Mouse (Mus musculus) frontal cortex, adult (tissue): ENCODE results near the gene Samd4.
A peak's percentile ranks its signal among the peaks of the same experiment; 100 is the strongest.

Source experiments
- ATAC-seq: cut with Nextera tagmentation; 2 replicates; pipeline ENCODE4 v1.9.2; 2017; ENCODE audit warnings: mild to moderate bottlenecking, moderate library complexity, mixed read lengths; ENCODE audit not compliant: low TSS enrichment

Gene Samd4

DNA sequence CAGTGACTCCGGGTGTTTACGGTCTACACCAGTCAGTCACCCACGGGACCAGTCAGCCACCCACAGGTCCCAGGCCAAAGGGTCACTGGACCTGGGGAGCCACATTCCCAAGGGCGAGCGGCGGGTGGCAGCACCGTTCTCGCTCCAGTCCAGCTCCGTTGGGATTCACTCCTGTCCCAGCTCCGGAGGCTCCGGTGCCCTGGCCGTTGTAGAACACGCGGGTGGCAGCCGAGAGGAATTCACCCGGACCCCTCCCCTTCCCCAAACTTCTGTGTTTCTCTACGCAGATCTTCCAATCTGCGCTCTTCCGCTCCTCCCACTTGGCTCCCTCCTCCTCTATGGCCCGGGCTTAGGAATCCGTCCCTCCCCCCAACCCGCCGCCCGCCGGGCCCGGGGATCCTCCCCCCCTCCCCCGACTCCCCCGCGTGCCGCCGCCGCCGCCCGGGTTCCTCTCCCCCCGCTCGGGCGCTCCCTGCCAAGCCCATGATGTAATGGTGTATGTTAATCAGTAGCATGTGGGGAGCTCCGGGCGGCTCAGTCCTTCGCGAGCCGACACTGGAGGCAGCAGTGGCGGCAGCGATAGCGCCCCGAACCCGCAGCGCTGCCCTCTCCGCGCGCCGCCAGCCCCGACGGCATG, at the start of gene Samd4:
Gene Samd4 (plus strand): TSS at position 424 of the 637 bp plus-strand sequence.
- peak; percentile 44 for ATAC-seq

DNA sequence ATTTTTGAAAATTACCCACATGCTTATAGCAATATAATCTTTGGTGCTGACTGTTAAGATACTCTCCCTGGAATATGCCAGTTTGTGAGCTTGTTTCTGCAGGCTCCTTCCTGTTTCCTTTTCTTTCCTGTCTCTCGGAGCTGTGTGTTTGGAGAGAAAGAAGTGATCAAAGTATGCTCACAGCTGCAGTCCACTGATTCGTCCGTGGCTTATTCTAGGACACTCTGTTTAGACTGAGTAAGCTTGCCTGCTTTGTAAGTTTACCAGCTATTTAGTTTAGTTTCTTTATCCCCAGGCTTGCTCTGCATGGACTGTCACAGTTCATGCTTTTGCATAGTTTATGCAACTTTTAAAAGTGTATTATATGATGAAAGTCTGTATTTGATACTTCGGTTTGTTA, 43.3 kb upstream of the Samd4 start:
- ATAC-seq = no peak

DNA sequence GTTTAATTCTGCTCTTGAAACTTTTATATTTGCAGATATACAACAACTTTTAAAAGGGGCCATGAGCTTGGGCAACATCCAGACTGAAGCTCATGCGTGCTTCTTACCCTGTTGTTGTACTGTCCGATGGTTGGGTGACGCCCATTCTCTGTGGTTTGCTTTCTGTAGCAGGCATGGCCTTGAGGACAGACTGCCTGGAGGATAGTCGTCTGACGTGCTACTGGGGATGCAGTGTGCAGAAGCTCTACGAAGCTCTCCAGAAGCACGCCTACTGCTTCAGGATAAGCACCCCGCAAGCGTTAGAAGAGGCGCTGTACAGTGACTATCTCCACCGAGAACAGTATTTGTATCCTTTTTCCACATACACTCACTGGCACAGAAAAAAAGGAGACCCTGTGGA, 36.9 kb upstream of the Samd4 start:
- no peak for ATAC-seq

DNA sequence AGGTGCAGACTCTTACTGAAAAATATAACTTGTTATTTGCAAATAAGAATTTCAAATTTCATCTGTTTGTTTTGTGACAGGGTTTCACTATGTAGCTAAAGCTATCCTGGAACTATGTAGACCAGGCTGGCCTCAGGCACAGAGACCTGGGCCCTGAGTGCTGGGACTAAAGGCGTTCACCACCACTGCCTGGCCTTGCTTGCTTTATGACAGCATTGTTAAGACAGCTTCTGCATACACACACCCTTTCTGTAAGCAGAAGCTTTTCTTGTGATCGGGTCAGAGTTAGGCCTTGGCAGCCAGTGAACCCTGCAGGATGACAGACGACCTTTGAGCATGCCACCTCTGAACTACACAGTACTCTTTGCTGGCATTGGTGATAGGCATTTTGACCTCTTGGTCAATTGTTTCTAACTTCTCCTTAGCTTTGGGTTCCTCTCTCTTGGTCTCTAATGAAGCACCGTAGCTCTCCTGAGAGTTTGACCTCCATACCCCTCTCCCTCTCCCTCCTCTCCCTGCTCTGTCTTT, 34.5 kb upstream of the Samd4 start:
- ATAC-seq = no peak

DNA sequence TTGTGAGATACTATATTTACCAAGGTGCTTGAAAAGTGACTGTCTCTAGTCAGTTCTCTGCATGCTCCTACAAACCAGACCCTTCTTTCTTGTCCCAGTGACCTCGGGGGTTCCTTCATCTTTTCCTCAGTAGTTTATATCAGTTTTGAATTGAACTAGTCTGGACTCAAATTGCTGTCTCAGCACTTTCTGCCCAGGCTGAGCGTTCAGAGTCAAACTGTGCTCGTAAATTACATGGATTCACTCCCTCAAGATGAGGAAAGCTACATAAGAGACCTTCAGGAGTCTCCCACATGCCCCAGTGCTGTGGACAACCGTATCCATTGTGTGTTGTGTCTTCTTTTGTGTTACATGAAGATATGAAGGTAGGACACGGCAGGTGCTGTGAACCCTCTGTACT, 33.9 kb upstream of the Samd4 start:
- no peak for ATAC-seq

DNA sequence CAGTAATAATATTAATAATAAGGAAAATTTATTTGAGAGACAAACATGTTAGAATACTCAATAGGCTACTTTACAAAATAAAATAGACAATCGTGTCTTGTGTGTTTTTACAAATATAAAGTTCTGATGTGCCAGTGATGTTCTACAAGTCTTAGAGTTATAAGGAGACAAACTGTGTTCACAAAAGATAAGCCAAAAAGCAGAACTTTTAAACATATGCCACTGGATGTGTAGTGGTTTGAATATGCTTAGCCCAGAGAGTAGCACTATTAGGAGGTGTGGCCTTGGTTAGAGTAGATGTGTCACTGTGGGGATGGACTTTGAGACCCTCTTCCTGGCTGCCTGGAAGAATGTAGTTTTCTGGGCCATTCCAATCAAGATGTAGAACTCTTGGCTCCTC, 32.9 kb upstream of the Samd4 start:
- ATAC-seq = no peak

DNA sequence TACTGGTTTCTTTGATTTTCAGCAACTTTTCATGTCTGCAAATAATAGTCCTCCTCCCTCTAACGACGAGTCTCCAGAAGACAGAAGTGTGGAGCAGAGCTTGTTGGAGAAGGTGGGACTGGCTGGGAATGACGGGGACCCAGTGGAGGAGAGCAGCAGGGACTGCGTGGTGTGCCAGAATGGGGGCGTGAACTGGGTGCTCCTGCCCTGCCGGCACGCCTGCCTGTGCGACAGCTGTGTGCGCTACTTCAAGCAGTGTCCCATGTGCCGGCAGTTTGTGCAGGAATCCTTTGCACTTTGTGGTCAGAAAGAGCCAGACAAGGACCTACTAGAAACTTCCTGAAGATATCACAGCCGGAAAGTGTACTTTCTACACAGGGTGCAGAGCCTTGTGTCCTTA, 29.0 kb upstream of the Samd4 start:
- ATAC-seq = peak; percentile 67; the same call in 1 of the 2 replicates

DNA sequence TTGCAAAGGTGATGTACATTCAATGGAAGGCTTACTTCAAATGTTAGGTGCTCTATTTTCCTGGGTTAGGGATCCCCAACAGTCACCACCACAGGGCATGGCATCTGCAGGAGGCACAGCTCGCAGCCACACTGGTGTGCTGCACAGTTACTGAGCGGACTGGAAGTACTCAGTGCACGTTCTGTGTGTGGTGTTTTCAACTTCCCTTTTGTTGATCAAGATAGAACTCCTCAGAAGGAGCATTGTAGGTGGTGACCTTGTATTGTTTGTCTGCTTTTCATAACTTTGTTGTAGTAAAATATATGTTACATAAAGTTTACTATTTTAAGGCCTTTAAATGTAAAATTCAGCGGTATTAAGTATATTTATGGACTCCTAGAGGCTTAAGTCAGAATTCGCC, 19.7 kb upstream of the Samd4 start:
- ATAC-seq = no peak

DNA sequence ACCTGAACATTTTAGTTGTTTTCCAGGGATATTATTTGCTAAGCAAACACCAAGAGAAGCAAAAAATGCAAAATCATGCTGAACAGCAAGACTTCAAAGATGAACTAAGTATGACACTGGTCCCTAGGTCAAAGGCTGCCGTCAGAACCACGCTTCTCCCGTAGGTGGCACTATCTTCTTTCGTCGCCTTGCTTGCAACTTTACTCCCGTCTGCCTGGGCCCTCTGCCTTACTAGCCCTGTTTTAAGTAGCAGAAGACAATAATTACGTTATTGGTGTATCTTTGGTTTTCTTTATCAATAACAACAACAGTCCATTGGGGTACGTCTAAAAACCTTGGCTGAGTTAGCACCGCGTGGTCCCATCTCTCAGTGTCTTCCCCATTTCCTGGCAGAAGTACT, 1.7 kb upstream of the Samd4 start:
- ATAC-seq = no peak

DNA sequence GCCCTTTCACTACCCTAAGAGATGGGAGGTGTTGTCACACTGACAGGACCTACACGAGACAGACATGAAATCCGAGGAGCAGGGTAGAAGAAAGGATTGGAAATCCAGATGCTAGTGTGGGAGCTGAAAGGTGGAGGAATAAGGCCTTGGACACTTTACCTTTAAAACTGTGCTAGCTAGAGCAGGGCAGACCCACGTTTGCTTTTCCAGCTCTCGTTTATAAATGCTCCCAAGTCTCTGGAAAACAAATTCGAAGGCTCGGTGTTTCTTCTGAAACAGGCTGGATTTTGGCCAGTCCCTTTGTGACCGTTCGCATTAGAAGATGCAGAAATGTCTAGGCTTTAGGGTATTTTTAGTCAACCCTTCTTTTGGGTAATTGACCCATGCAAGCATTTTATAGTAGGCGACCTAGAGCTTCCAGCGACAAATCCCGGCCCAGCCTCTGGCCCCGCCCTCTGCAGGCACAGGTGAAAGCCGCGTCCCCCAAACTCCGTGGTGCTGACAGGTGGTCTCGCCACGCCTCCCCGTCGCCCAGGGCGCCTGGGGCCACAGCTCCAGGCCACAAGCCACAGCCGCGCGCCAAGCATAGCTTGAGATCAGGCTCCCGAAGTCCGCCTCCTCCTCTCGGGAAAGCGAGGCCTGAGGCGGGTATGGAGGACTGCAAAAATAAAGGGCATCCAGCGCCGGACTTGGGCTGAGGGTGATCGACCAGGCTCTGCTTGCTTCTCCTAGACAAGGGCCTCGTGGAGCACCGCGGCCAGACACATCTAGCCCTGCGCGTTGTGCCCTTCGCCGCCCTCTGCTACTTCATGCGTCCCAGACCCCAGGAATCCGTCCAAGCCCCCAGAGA, 848 bp upstream of the Samd4 start:
- ATAC-seq = 0 out of 2 replicates have a peak, but pooled peaks have one; percentile 0

DNA sequence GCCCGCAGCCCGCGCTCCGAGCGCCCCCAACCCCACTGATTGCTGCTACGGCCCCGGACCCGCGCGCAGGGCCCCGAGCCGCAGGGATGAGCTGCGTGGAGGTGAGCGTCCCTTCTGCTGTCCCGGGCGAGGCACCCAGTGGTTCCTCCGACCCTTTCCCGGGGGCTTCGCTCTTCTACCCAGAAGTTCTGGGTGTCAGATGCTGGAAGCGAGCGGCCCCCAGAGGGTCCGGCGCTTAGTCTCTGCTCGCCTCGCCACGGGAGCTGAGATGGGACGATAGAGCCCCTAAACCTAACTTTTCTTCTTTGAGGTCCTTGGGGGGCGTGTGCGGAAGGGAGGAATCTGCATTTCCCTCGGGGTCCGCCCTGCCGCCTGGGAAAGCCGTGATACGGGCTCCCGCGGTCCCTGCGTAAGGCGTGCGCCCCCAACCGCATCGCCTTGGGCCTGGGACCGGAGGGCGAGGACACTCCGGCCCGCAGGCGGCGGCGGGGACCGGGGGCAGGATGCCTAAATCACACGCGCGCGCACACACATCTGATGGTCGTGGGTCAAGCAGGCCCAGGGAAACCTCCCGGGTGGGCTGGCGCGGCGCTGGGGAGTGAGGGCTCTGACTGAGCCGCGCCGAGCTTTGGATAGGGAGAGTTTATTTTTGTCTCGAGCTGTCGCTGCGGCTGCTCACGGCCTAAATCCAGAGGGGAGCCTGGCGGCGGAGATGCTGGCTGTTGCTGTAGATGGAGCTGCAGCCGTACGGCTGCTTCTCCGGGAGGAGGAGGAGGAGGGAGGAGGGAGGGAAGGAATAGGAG, 615 bp downstream of the Samd4 start:
- ATAC-seq = peak; percentile 72

DNA sequence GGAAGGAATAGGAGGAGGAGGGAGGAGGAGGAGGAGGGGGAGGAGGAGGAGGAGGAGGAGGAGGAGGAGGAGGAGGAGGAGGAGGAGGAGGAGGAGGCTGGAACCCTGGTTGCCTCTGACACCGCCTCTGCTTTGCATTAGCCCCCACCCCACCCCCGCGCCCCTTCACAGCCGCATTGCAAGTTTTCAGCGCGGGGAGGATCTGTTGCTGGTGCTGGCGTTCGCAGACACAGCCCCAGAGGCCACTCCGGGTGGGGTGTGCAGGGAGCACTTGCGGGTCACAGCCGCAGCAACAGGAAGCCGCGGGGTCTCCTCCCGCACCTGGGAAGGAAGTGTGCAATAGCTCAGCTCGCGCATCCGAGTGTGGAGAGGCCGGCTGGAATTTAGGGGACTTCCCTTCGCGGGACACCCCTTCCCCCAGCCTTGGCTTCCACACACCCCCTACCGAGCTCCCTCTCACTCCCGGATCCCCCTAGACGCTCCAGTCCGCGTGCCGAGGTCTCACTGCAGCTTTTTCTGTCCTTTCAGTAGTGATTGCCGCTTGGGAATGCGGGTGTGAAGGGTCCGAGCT, 1.3 kb downstream of the Samd4 start:
- ATAC-seq = no peak

DNA sequence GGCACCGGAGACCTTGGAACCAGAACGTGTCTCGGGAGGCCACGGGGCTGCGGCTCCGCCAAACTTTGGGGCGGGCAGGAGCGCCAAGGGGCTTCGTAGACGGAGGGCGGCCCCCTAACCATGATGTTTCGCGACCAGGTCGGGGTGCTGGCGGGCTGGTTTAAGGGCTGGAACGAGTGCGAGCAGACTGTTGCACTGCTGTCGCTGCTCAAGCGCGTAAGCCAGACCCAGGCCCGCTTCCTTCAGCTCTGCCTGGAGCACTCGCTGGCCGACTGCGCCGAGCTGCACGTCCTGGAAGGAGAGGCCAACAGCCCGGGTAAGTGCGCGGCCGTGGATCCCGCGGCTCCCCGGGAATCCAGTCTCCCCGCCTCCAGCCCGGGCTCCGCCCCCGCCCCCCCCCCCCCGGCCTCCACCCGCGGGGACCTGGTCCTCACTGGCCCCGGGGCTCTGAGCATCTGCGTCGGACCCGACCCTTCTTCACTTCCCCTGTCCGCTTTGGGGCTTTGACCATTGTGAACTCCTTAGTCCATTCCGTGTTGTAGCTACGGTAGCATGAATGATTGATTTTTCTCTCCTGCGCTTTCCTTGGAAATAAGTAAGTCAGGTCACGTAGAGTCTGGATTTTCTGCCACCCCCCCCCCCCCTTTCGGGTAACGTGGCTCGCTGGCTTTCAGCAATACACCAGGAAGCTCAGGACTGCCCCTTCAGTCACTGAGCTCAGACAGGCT, 2.2 kb downstream of the Samd4 start:
- peak; percentile 12 for ATAC-seq

DNA sequence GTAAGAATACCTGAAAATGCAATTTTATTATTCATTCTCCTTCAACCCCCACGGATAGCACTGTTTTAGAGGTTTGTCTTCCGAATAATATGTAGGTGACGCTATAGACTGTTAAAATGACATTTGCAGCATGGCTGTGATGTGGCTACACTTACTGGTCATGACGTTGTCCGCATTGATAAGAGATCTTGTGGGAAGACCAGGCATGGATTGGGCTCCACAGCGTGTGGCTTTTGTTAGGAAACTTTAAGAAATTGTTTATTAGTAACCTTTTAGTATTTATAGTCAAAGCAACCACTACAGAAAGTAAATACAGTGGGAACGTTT, 2.7 kb downstream of the Samd4 start:
- no peak for ATAC-seq

DNA sequence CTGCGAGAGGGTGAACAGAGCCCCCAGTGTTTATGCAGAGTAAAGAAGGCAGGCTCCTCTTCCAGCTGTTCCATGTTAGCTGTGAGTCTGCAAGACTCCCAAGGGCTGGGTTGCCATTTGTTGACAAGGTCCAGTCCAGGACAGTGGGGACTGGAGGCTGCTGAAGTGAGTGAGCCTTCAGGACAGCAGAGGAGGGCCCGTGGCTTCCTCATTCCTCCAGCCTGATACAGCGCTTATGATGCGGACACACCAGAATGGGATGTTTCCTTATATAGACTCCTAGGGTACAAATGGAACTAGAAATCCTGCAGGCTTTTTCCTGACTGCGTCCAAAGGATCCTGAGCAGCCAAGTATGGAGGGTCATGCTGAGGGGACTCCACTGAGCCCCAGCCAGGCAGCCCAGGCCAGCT, 3.2 kb downstream of the Samd4 start:
- ATAC-seq = no peak

DNA sequence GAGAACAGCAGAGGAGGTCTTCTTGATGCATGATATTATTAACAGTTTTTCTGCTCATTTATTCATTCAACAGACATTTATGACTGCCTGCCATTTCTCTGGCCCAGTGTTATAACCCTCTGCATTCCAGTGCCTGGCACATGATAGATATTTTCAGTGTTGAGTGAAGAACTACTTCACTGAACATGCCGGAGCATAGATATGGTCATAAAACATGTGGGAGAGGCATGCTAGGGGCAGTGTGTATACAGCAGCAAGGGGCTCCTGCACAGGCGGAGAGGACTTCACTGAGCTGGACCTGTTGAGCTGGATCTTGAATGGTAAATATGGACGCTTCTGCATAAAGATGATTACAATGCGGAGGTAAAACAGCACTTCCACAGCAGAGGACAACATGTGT, 6.4 kb downstream of the Samd4 start:
- no peak for ATAC-seq

DNA sequence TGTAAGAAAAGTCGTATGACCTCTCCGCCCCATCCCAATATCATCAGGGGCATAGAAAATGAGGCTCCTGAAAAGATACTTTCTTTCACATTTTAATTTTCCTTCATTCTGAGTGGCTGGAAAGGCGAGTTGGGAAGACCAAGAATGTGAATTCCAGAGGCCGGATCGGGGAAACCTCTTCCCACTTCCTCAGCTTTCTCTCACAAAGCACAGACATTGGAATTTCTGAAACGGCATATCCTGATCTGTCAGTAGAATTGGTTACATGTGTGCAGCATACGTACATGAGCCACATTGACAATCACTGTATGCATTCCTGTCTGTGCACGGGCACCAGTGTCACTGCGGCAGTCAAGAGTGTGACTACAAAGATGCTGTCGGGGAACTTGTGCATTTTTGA, 11.3 kb downstream of the Samd4 start:
- ATAC-seq = no peak

DNA sequence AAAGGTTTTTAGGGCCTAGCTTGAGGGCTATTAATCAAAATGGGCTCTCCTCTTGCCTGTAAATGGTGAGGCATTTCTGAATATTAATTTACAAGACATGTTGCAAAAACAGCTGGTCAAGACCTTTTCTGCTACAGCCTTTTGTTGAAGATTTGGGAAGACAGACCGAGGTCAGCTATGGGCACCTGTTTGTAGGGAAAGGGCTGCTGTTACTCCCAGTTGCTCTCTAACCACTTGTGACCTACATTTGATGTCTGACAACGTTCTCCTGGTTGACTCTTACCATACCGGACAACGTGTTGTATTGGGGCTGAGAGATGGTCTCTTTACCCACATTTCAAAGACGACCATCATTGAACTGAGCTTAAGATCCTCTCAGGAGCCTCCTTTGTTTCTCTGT, 15.3 kb downstream of the Samd4 start:
- no peak for ATAC-seq

DNA sequence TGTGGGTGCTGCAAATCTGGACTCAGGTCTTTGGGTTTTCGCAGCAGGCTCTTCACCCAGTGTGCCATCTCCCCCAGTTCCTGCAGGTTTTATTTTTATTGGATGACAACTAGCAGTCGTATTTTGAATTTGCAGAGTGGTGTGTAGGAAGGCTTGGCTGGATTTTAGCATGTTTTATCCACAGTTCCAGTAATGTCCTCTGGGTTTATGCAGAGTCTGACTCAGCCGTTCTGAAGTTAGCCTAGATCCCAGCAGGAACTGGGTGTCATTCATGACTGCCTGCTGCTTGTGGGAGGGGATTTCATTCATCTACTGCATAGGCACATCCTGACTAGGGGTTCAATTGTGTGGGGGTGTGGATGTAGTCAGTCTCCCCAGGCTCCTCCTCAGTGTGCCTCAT, 16.0 kb downstream of the Samd4 start:
- ATAC-seq = peak; percentile 98

DNA sequence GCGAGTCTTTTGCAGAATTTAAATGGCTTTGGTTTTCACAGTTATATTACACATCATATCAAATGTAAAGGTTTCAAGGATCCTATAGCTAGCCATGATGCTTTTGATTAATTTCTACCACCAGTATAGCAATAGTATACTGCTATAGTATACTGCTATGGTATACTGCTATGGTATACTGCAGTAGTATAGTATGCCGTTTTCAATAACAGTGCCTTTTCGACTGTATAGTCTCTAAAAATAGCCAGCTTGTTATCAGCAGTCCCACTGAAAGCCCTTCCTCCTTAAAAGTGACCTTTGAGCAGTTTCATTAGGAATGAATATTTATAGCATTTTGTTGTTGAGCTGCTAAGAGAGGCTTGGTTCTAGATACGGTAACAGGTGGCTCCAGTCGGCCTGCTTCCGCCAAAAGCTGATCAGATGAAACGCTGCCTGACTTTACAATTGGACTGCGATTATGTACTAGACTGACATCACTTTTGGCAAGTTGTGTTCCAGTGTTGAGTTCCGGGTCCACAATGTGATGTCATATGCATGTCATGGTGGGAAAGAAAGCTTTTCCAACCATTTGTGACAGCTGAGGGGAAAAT, 19.9 kb downstream of the Samd4 start:
- no peak for ATAC-seq

DNA sequence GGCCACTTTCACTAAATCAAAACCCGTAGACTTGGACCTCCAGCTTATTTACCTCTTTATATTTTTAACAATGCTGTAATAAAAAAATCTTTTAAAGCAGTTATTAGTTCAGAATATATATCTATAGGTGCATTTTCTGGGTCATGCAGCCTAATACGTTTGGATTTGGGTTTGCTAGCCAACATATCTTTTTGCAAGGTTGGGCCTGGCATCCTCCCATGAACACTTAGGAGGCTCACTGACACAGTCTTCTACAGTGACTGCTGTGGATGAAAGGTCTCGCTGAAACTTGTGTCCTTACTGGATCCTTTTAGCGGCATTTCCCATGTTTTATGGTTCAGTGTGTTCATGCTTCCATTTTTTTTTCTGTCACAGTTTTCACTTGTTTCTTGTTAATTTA, 21.6 kb downstream of the Samd4 start:
- ATAC-seq = no peak
